Mouse (Mus musculus) layer of hippocampus, adult 18-20 months (tissue): ENCODE data around the gene Pabpc1l. TPM values are rescaled to one million over a fixed set of nuclear protein-coding genes. Genes with fewer than 3 reads are reported as not detected.
"Not testable (repeated sequence)": the region's sequence is repeated elsewhere in the genome, so short reads cannot be mapped to it uniquely, and the experiment has no call there.

Experiments used
- DNase-seq, 2 experiments: peaks; one replicate each; pipeline ENCODE4 v3.0.0; 2022; ENCODE audit warnings: low spot score in 2 of 2
- total RNA-seq, 2 experiments: library from RNA; stranded (reverse); gene quantifications; 2 replicates each; pipeline ENCODE4 v1.2.3; 2021

Gene Pabpc1l
- total RNA-seq, 2 experiments from 2014 or later = 0.36 to 0.37 TPM

DNA sequence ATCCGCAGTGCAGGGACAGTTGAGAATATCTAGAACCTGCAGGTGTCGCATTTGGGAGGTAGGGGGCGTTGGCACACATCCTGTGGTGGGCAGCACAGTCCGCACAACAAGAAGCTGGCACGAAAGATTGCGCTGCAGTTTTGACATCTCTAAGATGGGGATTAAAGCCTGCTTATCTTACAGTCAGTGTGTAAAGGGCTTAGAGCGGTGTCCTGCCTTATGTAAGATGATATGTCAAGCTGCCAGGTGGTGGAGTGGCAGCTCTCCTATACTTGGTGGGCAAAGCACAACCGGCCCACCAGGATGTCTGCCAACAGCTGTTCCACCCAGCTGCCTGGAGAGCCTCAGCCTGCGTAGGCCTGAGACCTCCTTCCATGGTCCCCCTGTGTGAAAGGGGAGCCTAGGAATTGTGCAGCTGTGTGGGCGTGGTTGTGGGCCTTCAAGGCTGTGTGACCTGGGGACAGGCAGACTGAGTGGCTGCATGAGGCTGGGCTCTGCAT, 11.3 kb downstream of the Pabpc1l start:
- no peak for DNase-seq

DNA sequence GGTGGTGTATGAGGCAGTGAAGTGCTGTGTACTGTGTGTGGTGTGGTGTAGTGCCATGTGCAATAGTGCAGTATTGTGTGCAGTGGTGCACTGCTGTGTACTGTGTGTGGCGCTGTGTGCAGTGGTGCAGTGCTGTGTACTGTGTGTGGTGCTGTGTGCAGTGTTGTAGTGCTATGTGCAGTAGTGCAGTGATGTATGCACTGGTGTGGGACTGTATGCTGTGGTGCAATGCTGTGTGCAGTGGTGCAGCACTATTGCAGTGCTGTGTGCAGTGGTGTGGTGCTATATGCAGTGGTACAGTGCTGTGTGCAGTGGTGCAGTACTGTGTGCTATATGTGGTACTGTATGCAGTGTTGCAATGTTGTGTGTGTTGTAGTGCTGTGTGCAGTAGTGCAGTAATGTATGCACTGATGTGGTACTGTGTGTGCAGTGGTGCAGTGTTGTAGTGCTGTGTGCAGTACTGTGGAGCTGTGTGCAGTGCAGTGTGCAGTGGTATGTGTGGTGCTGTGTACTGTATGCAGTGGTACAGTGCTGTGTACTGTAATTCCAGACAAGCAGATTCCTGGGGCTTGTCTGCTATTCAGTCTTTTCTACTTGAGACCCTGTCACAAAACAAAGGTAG, 13.3 kb downstream of the Pabpc1l start:
- DNase-seq = no peak

DNA sequence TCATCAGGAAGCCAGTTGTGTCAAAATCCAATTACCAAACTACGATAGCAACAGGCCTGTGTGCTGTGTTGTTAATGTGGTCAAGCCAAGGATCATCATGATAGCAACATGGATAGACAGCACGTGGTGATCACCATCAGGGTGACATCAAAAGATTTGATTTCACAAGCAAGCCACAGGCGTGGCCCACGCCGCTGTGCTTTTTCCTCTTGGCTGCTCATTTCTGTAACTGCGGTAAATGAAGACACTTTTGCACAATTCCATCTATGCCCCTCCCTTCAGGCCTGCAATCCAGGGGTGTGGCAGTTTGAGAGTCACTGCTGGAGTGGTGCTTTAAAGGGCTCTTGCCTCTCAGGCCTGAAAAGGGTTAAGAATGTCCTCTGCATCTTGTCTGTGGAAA, 15.7 kb downstream of the Pabpc1l start:
- no peak for DNase-seq

DNA sequence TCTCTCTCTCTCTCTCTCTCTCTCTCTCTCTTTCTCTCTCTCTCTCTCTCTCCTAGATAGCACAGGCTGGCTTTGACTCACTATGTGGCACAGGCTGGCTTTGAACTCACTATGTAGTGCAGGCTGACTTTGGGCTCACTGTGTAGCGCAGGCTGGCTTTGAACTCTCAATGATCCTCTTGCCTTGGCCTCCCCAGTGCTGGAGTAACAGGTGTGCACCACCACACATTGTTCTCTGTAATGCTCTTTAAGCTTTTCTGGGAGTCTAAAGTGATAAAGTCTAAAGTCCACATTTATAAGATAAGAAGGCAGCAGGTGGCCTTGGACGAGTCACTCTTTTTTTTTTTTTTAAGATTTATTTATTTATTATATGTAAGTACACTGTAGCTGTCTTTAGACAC, 16.3 kb downstream of the Pabpc1l start:
- no peak for DNase-seq

DNA sequence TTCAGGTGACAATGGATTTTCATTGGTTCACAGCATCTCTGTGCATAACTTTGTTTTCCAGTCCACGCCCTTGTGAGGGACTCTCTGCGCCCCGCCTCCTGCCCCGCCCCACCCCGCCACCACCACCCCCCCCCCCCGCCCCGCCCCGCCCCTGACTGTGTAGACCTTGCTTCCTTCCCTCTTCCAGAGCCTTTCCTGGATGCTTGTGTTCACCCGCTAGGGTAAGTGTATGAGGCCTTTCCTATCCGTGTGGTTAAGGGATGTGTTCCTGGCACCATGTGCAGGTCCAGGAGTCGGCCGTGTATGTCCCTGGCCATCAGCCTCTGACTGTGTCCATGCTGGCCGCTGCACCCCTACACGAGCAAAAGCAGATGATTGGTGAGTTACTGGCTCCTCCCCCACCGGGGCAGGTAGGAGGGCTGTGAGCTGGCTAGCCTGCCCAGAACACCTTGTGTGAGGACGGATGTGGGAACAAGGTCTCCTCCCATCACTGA, 22.0 kb downstream of the Pabpc1l start:
- DNase-seq = no peak

DNA sequence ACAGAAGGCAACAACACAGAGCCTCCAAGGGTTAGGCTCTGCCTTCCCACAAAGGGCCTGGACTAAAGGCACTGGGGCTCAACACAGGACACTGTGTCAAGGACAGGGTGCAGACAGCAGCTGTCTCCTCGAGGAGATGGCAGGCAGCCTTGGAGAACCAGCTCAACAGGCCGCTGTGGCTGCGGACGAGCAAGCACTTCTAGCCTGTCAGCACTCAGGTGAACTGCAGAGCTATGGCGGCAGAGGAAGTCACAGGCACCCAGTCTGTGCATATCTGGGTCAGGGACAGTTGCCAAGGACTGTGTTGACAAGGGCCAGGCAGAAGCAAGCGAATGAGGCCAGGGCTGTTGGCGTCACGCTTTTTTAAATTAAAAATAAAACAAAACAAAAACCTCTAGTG, 28.5 kb downstream of the Pabpc1l start:
- no peak for DNase-seq

DNA sequence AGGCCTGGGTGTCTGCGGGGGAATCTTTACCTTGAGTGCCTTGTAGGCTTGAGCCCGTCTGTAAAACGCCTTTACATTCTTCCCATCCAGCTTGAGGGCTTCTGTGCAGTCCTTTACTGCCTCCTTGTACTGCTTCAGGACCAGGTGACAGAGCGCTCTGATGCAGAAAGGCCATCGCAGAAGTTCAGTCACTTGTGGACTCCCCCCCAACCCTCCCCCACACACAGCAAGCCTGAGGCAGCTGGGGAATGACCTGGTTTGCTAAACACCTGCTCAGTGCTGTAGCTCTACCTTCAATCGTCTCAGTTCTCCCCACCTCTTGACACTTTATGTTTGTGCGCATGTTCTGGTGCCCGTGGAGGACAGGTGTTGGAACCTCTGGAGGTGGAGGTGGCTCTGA, 29.4 kb downstream of the Pabpc1l start:
- no peak for DNase-seq

DNA sequence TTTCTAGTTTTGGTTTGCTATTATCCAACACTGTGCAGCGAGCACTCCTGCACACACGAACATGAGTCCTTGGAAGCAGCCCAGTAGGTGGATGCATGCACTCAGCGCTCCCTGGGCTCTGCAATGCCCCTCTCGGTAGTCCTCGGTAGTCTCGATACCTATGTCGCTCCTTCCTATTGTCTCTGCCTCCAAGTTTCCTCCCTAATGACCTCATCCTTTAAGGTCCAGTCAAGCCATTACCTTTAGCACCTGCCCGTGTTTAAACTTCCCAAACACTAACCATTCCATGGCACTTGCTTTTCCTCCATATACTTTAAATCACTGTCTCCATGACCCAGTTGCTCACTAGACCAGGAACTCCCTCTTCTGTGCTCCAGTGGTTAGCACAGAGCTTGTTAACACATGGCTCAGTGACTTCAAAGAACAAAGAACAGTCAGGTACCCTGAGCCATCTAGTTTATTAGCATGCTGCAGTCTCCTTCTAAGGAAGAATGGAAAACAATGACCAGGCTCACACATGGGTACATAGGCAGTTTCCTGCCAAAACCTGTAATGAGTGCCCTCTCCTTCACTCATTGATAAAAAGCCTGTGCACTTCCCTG, 34.5 kb downstream of the Pabpc1l start:
- no peak for DNase-seq

DNA sequence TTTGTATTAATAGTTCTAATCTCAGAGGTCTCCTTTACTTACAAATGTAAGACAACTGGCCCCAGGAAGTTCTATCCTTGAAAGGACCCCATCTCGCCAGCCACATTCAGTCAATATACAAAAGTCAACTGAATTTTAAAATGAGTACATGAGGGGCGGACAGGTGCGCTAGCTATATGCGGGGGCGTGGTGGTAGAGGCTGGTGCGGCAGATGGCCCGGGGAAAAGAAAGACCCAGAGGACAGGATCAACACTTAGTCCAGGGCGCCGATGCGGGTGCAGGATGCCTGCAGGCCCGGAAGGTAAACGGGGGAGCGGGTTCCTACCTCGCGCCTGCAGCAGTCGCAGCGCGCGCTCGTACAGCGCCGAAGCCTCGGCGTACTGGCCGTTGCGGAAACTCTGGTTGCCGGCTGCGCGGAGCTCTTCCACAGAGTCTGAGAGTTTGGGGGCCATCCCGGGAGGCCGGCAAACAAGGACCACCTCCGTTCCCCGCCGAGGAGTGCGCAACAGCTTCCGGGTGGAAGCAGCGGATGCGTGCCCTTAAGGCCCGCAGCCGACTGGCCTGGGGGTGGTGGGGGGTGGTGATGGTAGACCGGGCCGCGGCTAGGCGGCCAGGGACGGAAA, 45.0 kb downstream of the Pabpc1l start, which contains the start of gene Stk4:
Gene Stk4 (plus strand): TSS at position 181 of the 623 bp plus-strand sequence.
- peak; percentile 44 to 56 for DNase-seq

DNA sequence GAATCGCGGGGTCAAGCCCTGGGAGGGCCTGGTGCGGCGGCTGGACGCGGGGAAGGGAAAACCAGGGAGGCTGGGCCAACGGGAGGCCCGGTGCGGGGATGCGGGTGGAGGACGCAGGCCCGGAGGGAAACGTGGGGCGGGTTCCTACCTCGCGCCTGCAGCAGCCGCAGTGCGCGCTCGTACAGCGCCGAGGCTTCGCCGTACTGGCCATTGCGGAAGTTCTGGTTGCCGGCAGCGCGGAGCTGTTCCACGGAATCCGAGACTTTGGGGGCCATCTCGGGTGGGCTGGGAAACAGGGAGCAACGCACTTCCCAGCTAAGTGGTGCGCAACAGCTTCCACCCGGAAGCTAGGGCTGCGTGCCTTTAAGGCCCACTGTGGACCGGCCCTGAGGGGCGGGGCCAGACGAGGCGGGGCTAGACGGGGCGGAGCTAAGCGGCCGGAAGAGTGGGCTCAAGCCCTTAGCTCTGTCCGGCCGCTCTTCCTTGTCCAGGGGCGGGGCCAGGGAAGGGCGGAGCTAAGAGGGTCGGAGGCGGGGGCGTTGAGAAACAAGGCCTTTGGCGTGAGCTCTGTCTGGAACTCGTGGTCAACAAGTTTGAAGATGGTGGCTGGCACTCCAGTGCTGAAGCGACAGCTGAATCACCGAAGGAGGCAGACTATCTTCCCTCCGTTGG, 45.7 kb downstream of the Pabpc1l start, which contains the start of gene Tomm34:
Gene Tomm34 (minus strand): TSS at position 405 of the 672 bp plus-strand sequence.
- DNase-seq = peak; percentile 83 to 88

DNA sequence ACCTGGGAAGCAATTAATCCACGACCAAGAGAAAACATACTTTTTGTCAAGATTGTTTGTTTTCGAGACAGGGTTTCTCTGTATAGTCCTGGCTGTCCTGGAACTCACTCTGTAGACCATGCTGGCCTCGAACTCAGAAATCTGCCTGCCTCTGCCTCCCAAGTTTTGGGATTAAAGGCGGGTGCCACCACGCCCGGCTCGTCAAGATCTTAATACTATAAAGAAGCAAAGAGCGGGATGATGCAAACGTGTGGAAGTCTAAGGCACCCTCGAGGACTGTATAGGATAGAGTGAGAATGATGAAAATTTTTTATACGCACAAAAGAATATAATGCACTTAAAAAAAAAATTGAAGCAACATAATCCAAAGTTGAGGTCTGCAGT, 46.2 kb downstream of the Pabpc1l start:
- not testable (repeated sequence) for DNase-seq

DNA sequence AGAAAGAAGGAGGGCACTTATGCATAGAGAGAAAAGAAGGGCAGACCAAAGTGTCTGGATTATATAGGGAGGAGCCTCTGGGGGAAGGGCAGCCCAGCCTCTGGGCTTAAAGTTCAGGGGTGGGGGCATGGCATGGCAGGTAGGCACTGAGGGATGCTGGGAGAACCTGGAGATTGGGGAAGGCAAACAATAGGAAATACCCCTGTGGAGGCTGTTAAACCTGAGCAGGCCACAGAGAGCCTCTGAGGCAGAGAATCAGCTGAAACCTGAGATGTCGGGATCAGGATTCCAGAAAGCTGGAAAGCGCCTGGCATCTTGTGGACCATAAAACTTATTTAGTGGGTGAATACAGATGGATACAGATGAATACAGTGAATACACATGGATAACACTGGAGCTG, 46.9 kb downstream of the Pabpc1l start:
- no peak for DNase-seq

DNA sequence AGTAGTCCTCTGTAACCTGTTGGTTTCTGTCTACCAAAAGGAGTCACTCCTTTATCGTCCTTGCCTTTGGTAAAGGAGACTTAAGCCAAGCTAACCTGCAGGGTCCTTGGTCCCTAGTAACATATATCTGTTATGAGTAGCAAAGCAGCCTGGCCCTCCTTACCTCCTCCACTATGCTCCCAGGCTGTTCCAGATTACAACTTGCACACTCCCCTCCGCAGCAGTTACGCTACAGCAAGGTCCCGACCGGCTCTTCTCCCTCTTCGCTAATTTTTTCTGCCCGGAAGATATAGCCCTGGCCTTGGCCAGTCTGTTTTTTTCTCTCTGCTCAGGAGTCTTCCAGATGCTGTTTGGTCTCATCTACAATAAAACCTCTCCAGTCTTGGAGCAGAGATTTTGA, 47.9 kb downstream of the Pabpc1l start:
- no peak for DNase-seq

DNA sequence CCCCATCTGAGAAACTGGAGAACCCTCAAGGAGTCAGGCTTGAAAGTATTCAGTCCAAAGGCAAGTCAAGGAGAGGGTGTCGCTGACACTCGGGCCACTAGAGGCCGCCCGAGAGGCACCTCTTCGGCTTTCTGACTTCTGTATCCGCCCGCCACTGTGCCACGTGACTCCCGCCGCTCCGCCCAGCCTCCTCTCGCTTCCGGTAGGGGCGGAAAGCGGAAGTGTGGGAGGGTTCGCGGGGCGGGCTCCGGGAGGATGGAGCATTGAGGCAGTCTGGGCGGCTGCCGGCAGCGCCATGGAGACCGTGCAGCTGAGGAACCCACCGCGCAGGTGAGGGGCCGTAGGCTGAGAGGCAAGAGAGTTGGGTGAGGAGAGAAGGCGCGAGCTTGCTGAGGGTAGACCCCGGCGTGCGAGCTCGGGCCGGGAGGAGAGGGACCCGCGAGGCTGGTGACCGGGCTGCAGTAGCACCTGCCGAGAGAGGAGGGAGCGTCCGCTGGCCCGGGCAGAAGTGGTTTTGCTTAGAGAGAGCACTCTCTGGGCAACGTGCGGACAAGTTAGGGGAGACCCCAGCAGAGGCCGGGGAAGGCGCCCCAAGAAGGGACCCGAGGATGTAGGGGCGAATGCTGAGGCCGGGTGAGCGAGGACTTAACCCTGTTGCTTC, 48.8 kb downstream of the Pabpc1l start:
- peak; percentile 97 to 98 for DNase-seq

DNA sequence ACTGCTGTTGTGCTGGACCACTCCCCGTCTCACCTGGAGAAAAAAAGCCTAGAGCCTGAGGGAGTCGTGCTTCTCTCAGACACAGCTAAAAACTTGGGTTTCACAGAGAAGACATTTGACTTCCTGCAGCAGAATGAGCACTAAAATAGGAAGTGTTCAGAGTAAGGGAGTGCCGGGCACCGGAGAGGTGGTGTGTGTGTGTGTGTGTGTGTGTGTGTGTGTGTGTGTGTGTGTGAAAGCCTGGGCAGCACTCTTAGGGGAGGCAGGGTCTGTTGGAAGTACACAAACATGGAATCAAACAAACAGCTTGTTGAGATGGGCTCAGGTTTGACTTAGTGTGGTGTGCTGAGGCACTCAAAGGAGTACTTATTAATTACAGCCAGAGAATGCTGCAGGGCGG, 49.8 kb downstream of the Pabpc1l start:
- no peak for DNase-seq

DNA sequence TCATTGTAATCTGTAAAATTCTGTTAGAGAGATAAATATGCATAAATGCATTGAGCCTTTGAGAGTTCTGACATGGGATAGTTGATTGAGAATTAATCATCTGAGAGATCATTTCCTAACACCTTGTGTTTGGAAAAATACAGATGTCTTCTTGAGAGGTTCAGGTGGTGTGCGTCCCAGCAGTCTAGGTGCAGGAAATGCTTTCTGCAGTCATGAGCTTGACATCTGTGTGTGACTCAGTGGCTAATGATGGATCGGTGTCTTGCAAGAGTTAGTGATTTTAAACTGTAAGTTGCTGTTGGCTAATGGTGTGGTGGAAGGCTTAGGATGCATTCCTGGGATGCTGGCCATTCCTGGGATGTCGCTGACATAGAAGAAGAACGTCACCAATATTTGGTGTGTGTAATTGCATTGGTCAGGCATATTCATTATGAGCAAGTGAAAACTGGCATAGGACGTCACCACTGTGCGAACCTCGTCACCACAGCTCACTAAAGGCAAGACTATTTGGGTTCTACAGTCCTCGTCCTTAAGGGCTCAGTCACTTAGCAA, 51.7 kb downstream of the Pabpc1l start:
- DNase-seq = no peak

DNA sequence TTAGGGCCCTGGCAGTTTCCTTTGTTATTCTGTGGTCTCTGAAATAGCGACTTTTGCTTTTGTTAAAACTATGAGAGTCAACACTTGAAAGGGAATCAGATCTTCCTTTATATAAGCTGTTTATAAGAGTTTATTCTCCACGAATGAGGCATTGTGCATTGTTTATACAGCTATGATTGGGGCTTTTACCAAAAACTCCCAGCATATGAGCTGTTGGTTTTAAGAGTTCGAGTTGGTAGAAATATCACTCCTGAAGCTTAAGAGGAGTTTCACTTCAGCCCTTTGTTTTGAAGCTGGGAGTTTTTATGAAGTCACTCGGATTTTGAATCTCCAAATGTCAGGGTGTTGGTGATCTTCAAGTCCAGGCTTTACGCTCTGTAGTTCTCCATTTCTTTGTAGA, 52.6 kb downstream of the Pabpc1l start:
- no peak for DNase-seq

DNA sequence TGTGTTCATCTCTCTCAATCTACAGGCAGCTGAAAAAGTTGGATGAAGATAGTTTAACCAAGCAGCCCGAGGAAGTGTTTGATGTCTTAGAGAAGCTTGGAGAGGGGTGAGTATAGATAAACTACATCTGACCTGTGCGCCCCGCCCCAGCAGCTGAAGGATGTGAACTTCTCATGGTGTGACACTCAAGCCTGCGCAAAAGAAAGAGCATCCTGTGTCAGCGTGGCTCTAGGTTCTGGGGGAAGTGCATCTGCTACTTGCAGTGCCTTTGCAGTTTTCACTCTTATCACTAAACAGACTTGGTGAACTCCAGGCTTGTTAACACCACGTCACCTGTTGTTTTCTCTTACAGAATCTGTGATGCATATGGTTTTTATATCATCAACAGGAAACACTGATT, 54.2 kb downstream of the Pabpc1l start:
- DNase-seq = no peak

DNA sequence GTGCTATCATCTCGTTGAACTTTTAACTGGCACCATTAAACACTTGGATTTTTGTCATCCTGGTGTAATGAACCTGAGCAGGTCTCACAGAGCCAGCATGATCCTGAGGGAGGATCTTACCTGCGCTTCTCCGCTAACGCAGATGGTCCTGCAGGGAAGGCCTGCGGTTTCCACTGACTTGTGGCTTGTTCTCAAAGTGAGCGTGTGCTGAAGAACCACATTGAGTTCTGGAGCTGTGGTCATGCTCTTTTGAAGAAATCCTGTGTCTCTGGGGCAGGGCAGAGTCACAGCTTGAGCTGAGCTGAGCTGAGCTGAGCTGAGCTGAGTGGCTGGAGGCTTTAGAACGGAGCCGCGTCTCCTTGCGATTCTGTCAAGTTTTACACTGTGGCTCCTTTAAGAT, 56.3 kb downstream of the Pabpc1l start:
- no peak for DNase-seq

DNA sequence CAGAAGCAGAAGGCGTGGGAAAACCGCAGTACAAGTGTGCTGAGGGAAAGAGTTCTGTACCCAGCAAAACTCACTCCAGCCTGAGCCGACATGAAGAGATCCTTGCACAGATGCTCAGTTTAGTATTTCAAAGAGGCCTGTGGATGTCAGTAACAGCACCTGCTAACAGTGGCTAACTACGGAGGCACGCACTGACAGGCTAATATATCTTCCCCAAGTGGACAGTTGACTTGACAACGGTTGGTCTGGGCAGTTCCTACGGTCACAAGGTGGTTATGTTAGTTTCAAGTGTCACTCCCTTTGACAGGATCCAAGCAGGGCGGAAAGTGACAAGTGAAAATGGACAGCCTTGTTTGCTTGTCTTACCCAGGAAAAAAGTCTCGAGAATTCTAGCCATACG, 56.9 kb downstream of the Pabpc1l start:
- DNase-seq = no peak
